Mouse (Mus musculus): ENCODE measurements around the gene Aqp5. TPM values are rescaled to one million over a fixed set of nuclear protein-coding genes. Genes with fewer than 3 reads are reported as not detected.

Gene Aqp5
- polyA plus RNA-seq (2014; fragmentation: Nextera tagmentation; extraction: Ambion mirVana) = 0.70 and 3.0 TPM in 2 replicates

GRCm38 (mm10) chr15:99590429-99591084, at the start of gene Aqp5:
Gene Aqp5 (plus strand): TSS chr15:99590782.
- Histone ChIP-seq H3K36me3 (ENCODE audit: control insufficient read depth, insufficient read depth, low read length) (no peaks in the 10 kb centered on the region), H3K4me3 (replicated peaks; ENCODE audit: low read depth, low read length) (peak within 1 kb of the TSS; percentile 38), H3K9ac (replicated peaks; ENCODE audit: low read length) (peak within 1 kb of the TSS; percentile 14; the same call in 1 of the 2 replicates), H3K27ac (replicated peaks; ENCODE audit: low read depth, low read length) (no peak within 1 kb of the TSS), H3K4me2 (ENCODE audit: low read length) (peak within 1 kb of the TSS; percentile 59), H3K9me3 (ENCODE audit: control insufficient read depth, low read length) (no peaks in the 10 kb centered on the region), H3K4me1 (ENCODE audit: control insufficient read depth, insufficient read depth, low read length) (no peaks in the 10 kb centered on the region), H3K27me3 (ENCODE audit: control insufficient read depth, insufficient read depth, low read length) (peaks cover 81% of the 10 kb centered on the region)
- DNase-seq = peak; percentile 74
- ATAC-seq (ENCODE audit: low FRiP score, low TSS enrichment) = peak; percentile 80; the same call in 1 of the 2 replicates
- 1% methylated on average over 61 of the region's 83 CpGs for WGBS

- Histone ChIP-seq H3K9me3 (ENCODE audit: control insufficient read depth, low read length) (no peaks in the 10 kb centered on the region), H3K36me3 (ENCODE audit: control insufficient read depth, insufficient read depth, low read length) (no peaks in the 10 kb centered on the region), H3K4me3 (replicated peaks; ENCODE audit: low read depth, low read length) (no peak overlapping the region), H3K4me1 (ENCODE audit: control insufficient read depth, insufficient read depth, low read length) (0 out of 2 replicates have a peak, but pooled peaks cover 3% of the 10 kb centered on the region), H3K9ac (replicated peaks; ENCODE audit: low read length) (no peak overlapping the region), H3K4me2 (ENCODE audit: low read length) (no peak overlapping the region), H3K27me3 (ENCODE audit: control insufficient read depth, insufficient read depth, low read length) (no peaks in the 10 kb centered on the region), H3K27ac (replicated peaks; ENCODE audit: low read depth, low read length) (no peak overlapping the region)
- DNase-seq (no peak), ATAC-seq (ENCODE audit: low FRiP score, low TSS enrichment) (no peak)
- 86% methylated on average over 7 of the region's 7 CpGs for WGBS
Observed at GRCm38 (mm10) chr15:99544047-99544446, 46.5 kb upstream of the Aqp5 start.

- peak; percentile 70 for DNase-seq
- H3K4me1 ChIP-seq (ENCODE audit: control insufficient read depth, insufficient read depth, low read length) = 0 out of 2 replicates have a peak, but pooled peaks cover 3% of the 10 kb centered on the region
- H3K9ac ChIP-seq (replicated peaks; ENCODE audit: low read length) = no peak overlapping the region
- no peak overlapping the region for H3K27ac ChIP-seq (replicated peaks; ENCODE audit: low read depth, low read length)
- H3K27me3 ChIP-seq (ENCODE audit: control insufficient read depth, insufficient read depth, low read length) = no peaks in the 10 kb centered on the region
- H3K4me3 ChIP-seq (replicated peaks; ENCODE audit: low read depth, low read length) = no peak overlapping the region
- ATAC-seq (ENCODE audit: low FRiP score, low TSS enrichment) = no peak
- WGBS = 51% methylated on average over 11 of the region's 11 CpGs
- no peaks in the 10 kb centered on the region for H3K36me3 ChIP-seq (ENCODE audit: control insufficient read depth, insufficient read depth, low read length)
- no peak overlapping the region for H3K4me2 ChIP-seq (ENCODE audit: low read length)
- H3K9me3 ChIP-seq (ENCODE audit: control insufficient read depth, low read length) = no peaks in the 10 kb centered on the region
Observed at GRCm38 (mm10) chr15:99546596-99546995, 44.0 kb upstream of the Aqp5 start.

GRCm38 (mm10) chr15:99547732-99548131, 42.9 kb upstream of the Aqp5 start:
- H3K9me3 ChIP-seq (ENCODE audit: control insufficient read depth, low read length) = no peaks in the 10 kb centered on the region
- ATAC-seq (ENCODE audit: low FRiP score, low TSS enrichment) (no peak), DNase-seq (no peak)
- H3K27ac ChIP-seq (replicated peaks; ENCODE audit: low read depth, low read length) = no peak overlapping the region
- H3K27me3 ChIP-seq (ENCODE audit: control insufficient read depth, insufficient read depth, low read length) = no peaks in the 10 kb centered on the region
- 86% methylated on average over 6 of the region's 6 CpGs for WGBS
- H3K36me3 ChIP-seq (ENCODE audit: control insufficient read depth, insufficient read depth, low read length) = no peaks in the 10 kb centered on the region
- 0 out of 2 replicates have a peak, but pooled peaks cover 3% of the 10 kb centered on the region for H3K4me1 ChIP-seq (ENCODE audit: control insufficient read depth, insufficient read depth, low read length)
- no peak overlapping the region for H3K4me3 ChIP-seq (replicated peaks; ENCODE audit: low read depth, low read length)
- H3K4me2 ChIP-seq (ENCODE audit: low read length) = no peak overlapping the region
- no peak overlapping the region for H3K9ac ChIP-seq (replicated peaks; ENCODE audit: low read length)

GRCm38 (mm10) chr15:99549901-99550300, 40.7 kb upstream of the Aqp5 start:
- no peak overlapping the region for H3K4me2 ChIP-seq (ENCODE audit: low read length)
- H3K27me3 ChIP-seq (ENCODE audit: control insufficient read depth, insufficient read depth, low read length) = no peaks in the 10 kb centered on the region
- no peak overlapping the region for H3K4me3 ChIP-seq (replicated peaks; ENCODE audit: low read depth, low read length)
- no peaks in the 10 kb centered on the region for H3K36me3 ChIP-seq (ENCODE audit: control insufficient read depth, insufficient read depth, low read length)
- no peak overlapping the region for H3K9ac ChIP-seq (replicated peaks; ENCODE audit: low read length)
- H3K4me1 ChIP-seq (ENCODE audit: control insufficient read depth, insufficient read depth, low read length) = 0 out of 2 replicates have a peak, but pooled peaks cover 3% of the 10 kb centered on the region
- 61% methylated on average over 2 of the region's 2 CpGs for WGBS
- ATAC-seq (ENCODE audit: low FRiP score, low TSS enrichment) = no peak
- H3K27ac ChIP-seq (replicated peaks; ENCODE audit: low read depth, low read length) = no peak overlapping the region
- DNase-seq = no peak
- no peaks in the 10 kb centered on the region for H3K9me3 ChIP-seq (ENCODE audit: control insufficient read depth, low read length)

GRCm38 (mm10) chr15:99553767-99554166, 36.8 kb upstream of the Aqp5 start:
- ATAC-seq (ENCODE audit: low FRiP score, low TSS enrichment) = no peak
- H3K9ac ChIP-seq (replicated peaks; ENCODE audit: low read length) = no peak overlapping the region
- no peak overlapping the region for H3K4me3 ChIP-seq (replicated peaks; ENCODE audit: low read depth, low read length)
- WGBS = 87% methylated on average over 6 of the region's 6 CpGs
- H3K9me3 ChIP-seq (ENCODE audit: control insufficient read depth, low read length) = no peaks in the 10 kb centered on the region
- H3K36me3 ChIP-seq (ENCODE audit: control insufficient read depth, insufficient read depth, low read length) = no peaks in the 10 kb centered on the region
- H3K4me1 ChIP-seq (ENCODE audit: control insufficient read depth, insufficient read depth, low read length) = no peaks in the 10 kb centered on the region
- H3K27me3 ChIP-seq (ENCODE audit: control insufficient read depth, insufficient read depth, low read length) = no peaks in the 10 kb centered on the region
- no peak overlapping the region for H3K4me2 ChIP-seq (ENCODE audit: low read length)
- H3K27ac ChIP-seq (replicated peaks; ENCODE audit: low read depth, low read length) = no peak overlapping the region
- DNase-seq = no peak

GRCm38 (mm10) chr15:99558947-99559346, 31.6 kb upstream of the Aqp5 start:
- Histone ChIP-seq H3K27ac (replicated peaks; ENCODE audit: low read depth, low read length) (no peak overlapping the region), H3K4me2 (ENCODE audit: low read length) (no peak overlapping the region), H3K9me3 (ENCODE audit: control insufficient read depth, low read length) (no peaks in the 10 kb centered on the region), H3K36me3 (ENCODE audit: control insufficient read depth, insufficient read depth, low read length) (no peaks in the 10 kb centered on the region), H3K9ac (replicated peaks; ENCODE audit: low read length) (no peak overlapping the region), H3K27me3 (ENCODE audit: control insufficient read depth, insufficient read depth, low read length) (no peaks in the 10 kb centered on the region), H3K4me1 (ENCODE audit: control insufficient read depth, insufficient read depth, low read length) (no peaks in the 10 kb centered on the region), H3K4me3 (replicated peaks; ENCODE audit: low read depth, low read length) (no peak overlapping the region)
- DNase-seq (no peak), ATAC-seq (ENCODE audit: low FRiP score, low TSS enrichment) (no peak)
- 96% methylated on average over 1 of the region's 1 CpGs for WGBS

GRCm38 (mm10) chr15:99560246-99560645, 30.3 kb upstream of the Aqp5 start:
- no peaks in the 10 kb centered on the region for H3K27me3 ChIP-seq (ENCODE audit: control insufficient read depth, insufficient read depth, low read length)
- no peaks in the 10 kb centered on the region for H3K36me3 ChIP-seq (ENCODE audit: control insufficient read depth, insufficient read depth, low read length)
- H3K4me3 ChIP-seq (replicated peaks; ENCODE audit: low read depth, low read length) = no peak overlapping the region
- 80% methylated on average over 10 of the region's 10 CpGs for WGBS
- no peak overlapping the region for H3K27ac ChIP-seq (replicated peaks; ENCODE audit: low read depth, low read length)
- H3K4me1 ChIP-seq (ENCODE audit: control insufficient read depth, insufficient read depth, low read length) = no peaks in the 10 kb centered on the region
- ATAC-seq (ENCODE audit: low FRiP score, low TSS enrichment) (no peak), DNase-seq (no peak)
- H3K9ac ChIP-seq (replicated peaks; ENCODE audit: low read length) = no peak overlapping the region
- no peaks in the 10 kb centered on the region for H3K9me3 ChIP-seq (ENCODE audit: control insufficient read depth, low read length)
- no peak overlapping the region for H3K4me2 ChIP-seq (ENCODE audit: low read length)

GRCm38 (mm10) chr15:99567371-99567770, 23.2 kb upstream of the Aqp5 start:
- DNase-seq (no peak), ATAC-seq (ENCODE audit: low FRiP score, low TSS enrichment) (no peak)
- Histone ChIP-seq H3K27ac (replicated peaks; ENCODE audit: low read depth, low read length) (no peak overlapping the region), H3K4me2 (ENCODE audit: low read length) (no peak overlapping the region), H3K27me3 (ENCODE audit: control insufficient read depth, insufficient read depth, low read length) (no peaks in the 10 kb centered on the region), H3K36me3 (ENCODE audit: control insufficient read depth, insufficient read depth, low read length) (no peaks in the 10 kb centered on the region), H3K9me3 (ENCODE audit: control insufficient read depth, low read length) (no peaks in the 10 kb centered on the region), H3K4me3 (replicated peaks; ENCODE audit: low read depth, low read length) (no peak overlapping the region), H3K9ac (replicated peaks; ENCODE audit: low read length) (no peak overlapping the region), H3K4me1 (ENCODE audit: control insufficient read depth, insufficient read depth, low read length) (no peaks in the 10 kb centered on the region)
- WGBS = 67% methylated on average over 4 of the region's 4 CpGs

Data from midbrain, embryonic 14.5 days (tissue).